Mouse (Mus musculus) lung, embryonic 14.5 days (tissue): ENCODE results near the gene Tvp23b. TPM values are rescaled to one million over a fixed set of nuclear protein-coding genes. Genes with fewer than 3 reads are reported as not detected.

Experiments used
- ATAC-seq: fragments of 200-750 bp; cut with Nextera tagmentation; 2 replicates; pipeline ENCODE4 v1.8.0; 2017; ENCODE audit warnings: mild to moderate bottlenecking, moderate TSS enrichment, moderate library complexity; ENCODE audit not compliant: insufficient read depth
- DNase-seq: peaks from one replicate; pipeline ENCODE4 v3.0.0-alpha.2; 2015
- H3K27ac ChIP-seq: fragments of 300-500 bp; sonication (generic); 2 replicates; pipeline ENCODE4 v1.5.1; 2014; ENCODE audit warnings: low read depth, mild to moderate bottlenecking, moderate library complexity
- H3K27me3 ChIP-seq: fragments of 300-500 bp; sonication (generic); 2 replicates; pipeline ENCODE4 v1.6.1; 2014; ENCODE audit warnings: low read length, control low read depth; ENCODE audit not compliant: insufficient read depth
- H3K36me3 ChIP-seq: fragments of 300-500 bp; sonication (generic); 2 replicates; pipeline ENCODE4 v1.6.1; 2014; ENCODE audit warnings: control low read depth; ENCODE audit not compliant: insufficient read depth
- H3K4me1 ChIP-seq: fragments of 300-500 bp; sonication (generic); 2 replicates; pipeline ENCODE4 v1.6.1; 2014; ENCODE audit warnings: antibody characterized with exemption, control low read depth; ENCODE audit not compliant: insufficient read depth
- H3K4me2 ChIP-seq: fragments of 300-500 bp; sonication (generic); 2 replicates; pipeline ENCODE4 v1.6.1; 2014; ENCODE audit warnings: mild to moderate bottlenecking
- H3K4me3 ChIP-seq: fragments of 300-500 bp; sonication (generic); 2 replicates; pipeline ENCODE4 v1.5.1; 2014; ENCODE audit warnings: low read depth, low read length
- H3K9ac ChIP-seq: fragments of 300-500 bp; sonication (generic); 2 replicates; pipeline ENCODE4 v1.6.1; 2014
- H3K9me3 ChIP-seq: fragments of 300-500 bp; sonication (generic); 2 replicates; pipeline ENCODE4 v1.6.1; 2016; ENCODE audit warnings: low read depth, low read length, control low read depth
- CTCF ChIP-seq: IDR thresholded peaks from 2 replicates; pipeline ENCODE4 v1.5.1; 2016; ENCODE audit warnings: antibody characterized with exemption, low read depth
- WGBS: fragments of 180-500 bp; shearing (Covaris S2); extraction: QIAGEN DNeasy Blood & Tissue Kit; methylation state at CpG from one replicate; pipeline ENCODE4 v1.1.7; 2014; 5-methylcytosine and 5-hydroxymethylcytosine counted together
- polyA plus RNA-seq: library from polyadenylated mRNA; unstranded; fragments of >200 nt; fragmentation: Nextera tagmentation; extraction: Ambion mirVana; gene quantifications from 2 replicates; pipeline ENCODE4 v1.2.1, GENCODE M21; 2014

Tvp23b gene
- polyA plus RNA-seq, 1 experiment from 2014 or later: 55.3 TPM

GRCm38 (mm10) chr11:62924091-62924761 lies 45.0 kb downstream of the Tvp23b start:
- 53% methylated on average over 6 of the region's 6 CpGs for WGBS
- Histone ChIP-seq H3K9ac (no peak overlapping the region), H3K36me3 (no peaks in the 10 kb centered on the region), H3K27ac (no peak overlapping the region), H3K9me3 (no peaks in the 10 kb centered on the region), H3K4me3 (no peak overlapping the region), H3K4me2 (no peak overlapping the region), H3K27me3 (no peaks in the 10 kb centered on the region), H3K4me1 (peaks cover 5% of the 10 kb centered on the region; the same call in 1 of the 2 replicates)
- no peak for TF ChIP-seq CTCF
- ATAC-seq (no peak), DNase-seq (peak; percentile 39)

GRCm38 (mm10) chr11:62929799-62930198 lies 50.5 kb downstream of the Tvp23b start:
- DNase-seq: peak; percentile 27
- no peak overlapping the region for H3K4me2 ChIP-seq
- H3K27ac ChIP-seq: no peak overlapping the region
- no peaks in the 10 kb centered on the region for H3K27me3 ChIP-seq
- H3K9me3 ChIP-seq: no peaks in the 10 kb centered on the region
- no peak overlapping the region for H3K9ac ChIP-seq
- 35% methylated on average over 3 of the region's 3 CpGs for WGBS
- peak; percentile 75; the same call in 1 of the 2 replicates for ATAC-seq
- TF ChIP-seq CTCF: no peak
- H3K4me1 ChIP-seq: peaks cover 7% of the 10 kb centered on the region; the same call in 1 of the 2 replicates
- no peaks in the 10 kb centered on the region for H3K36me3 ChIP-seq
- no peak overlapping the region for H3K4me3 ChIP-seq

DNA sequence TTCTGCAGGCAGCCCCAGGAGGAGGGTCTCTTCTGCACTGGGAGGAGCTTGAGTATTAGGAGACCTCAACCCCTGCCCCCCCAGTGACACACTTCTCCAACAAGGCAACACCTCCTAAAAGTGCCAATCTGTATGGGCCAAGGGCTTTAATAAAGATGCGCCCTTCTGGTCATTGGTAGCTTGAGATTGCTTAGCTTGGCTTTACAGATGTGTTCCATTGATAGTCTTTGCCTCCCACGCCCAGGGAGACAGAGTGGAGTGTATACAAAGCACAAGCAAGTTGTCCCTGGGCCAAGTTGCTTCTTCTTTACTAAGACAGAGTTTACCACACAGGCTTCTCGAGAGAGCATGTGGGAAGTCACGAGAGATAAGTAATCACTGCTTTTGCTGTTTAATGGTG lies 51.3 kb downstream of the Tvp23b start:
- DNase-seq (peak; percentile 39), ATAC-seq (no peak)
- no peak overlapping the region for H3K4me2 ChIP-seq

GRCm38 (mm10) chr11:62931141-62931540 lies 51.9 kb downstream of the Tvp23b start:
- H3K9me3 ChIP-seq: no peaks in the 10 kb centered on the region
- 73% methylated on average over 5 of the region's 5 CpGs for WGBS
- no peak for ATAC-seq
- TF ChIP-seq CTCF: no peak
- H3K27me3 ChIP-seq: no peaks in the 10 kb centered on the region
- no peak overlapping the region for H3K4me3 ChIP-seq
- peak overlapping the region; percentile 16; the same call in 1 of the 2 replicates for H3K27ac ChIP-seq
- no peak overlapping the region for H3K9ac ChIP-seq
- no peak for DNase-seq
- no peaks in the 10 kb centered on the region for H3K36me3 ChIP-seq
- peaks cover 7% of the 10 kb centered on the region; the same call in 1 of the 2 replicates for H3K4me1 ChIP-seq
- no peak overlapping the region for H3K4me2 ChIP-seq

More for the DNA sequence above, 51.3 kb downstream of the Tvp23b start:
- Histone ChIP-seq H3K27ac (no peak overlapping the region), H3K4me3 (no peak overlapping the region), H3K9me3 (no peaks in the 10 kb centered on the region), H3K9ac (no peak overlapping the region), H3K27me3 (no peaks in the 10 kb centered on the region), H3K36me3 (no peaks in the 10 kb centered on the region), H3K4me1 (peaks cover 7% of the 10 kb centered on the region; the same call in 1 of the 2 replicates)
- 54% methylated on average over 4 of the region's 4 CpGs for WGBS
- TF ChIP-seq CTCF: no peak

- Histone ChIP-seq H3K4me2 (no peak overlapping the region), H3K36me3 (no peaks in the 10 kb centered on the region), H3K4me1 (peaks cover 7% of the 10 kb centered on the region; the same call in 1 of the 2 replicates), H3K4me3 (no peak overlapping the region), H3K27ac (no peak overlapping the region), H3K9me3 (no peaks in the 10 kb centered on the region), H3K9ac (no peak overlapping the region), H3K27me3 (no peaks in the 10 kb centered on the region)
- TF ChIP-seq CTCF: peak; percentile 42
- DNase-seq (peak; percentile 18), ATAC-seq (no peak)
- WGBS: 90% methylated on average over 9 of the region's 9 CpGs
These were observed 53.8 kb downstream of the Tvp23b start for GRCm38 (mm10) chr11:62933099-62933498.

DNA sequence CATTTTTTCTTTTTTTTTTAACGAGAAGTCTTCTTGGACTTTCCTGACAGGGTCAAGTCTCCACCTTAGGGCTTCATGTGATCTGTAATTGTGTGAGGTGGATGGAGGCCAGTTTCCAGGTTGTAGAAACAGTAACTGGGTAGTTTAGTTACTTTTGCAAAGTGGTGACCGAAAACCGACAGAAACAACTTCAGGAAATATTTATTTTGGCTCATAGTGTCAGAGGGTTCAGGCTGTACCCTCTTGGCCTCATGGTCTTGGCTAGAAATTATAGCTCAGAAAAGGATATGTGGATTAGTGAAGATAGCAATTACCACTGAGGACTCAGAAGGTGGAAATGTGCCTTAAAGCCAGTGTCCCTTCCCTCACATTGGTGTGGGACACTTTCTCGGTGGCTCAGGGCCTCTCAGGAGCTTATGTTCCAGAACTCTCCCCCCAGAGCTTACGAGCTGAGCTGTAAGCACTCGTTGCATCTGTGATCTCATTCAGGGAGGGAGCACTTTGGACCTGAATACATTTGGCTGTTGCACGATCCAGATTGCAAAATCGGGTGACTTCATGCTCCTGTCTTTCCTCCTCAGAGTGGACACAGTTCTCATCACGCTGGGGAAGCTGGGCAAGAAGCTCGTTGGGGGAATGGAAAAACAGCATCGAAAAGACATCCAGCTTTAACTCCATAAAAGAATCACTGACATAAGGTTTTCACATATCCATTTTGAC lies 55.7 kb downstream of the Tvp23b start:
- Histone ChIP-seq H3K27ac (no peak overlapping the region), H3K4me3 (no peak overlapping the region), H3K4me1 (0 out of 2 replicates have a peak, but pooled peaks cover under 1% of the 10 kb centered on the region), H3K9ac (no peak overlapping the region), H3K36me3 (no peaks in the 10 kb centered on the region), H3K27me3 (no peaks in the 10 kb centered on the region), H3K4me2 (no peak overlapping the region), H3K9me3 (no peaks in the 10 kb centered on the region)
- no peak for TF ChIP-seq CTCF
- no peak for ATAC-seq
- 81% methylated on average over 11 of the region's 11 CpGs for WGBS
- DNase-seq: no peak

DNA sequence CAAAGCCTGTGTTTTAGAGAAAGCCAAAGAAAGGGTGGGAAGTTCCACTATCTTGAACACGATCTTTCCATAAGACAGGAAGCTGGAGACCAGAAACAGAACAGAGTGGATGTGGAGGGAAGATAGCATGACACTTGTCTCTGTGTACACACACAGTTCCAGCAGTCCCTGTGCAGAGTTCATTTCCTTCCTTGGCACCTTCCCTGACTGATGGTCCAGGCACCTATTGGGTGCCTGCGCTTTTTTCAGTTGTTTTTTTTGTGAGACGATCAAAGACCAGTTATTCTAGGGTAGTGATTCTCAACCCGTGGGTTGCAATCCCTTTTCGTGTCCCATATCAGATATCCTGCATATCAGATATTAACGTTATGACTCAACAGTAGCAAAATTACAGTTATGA lies 58.7 kb downstream of the Tvp23b start:
- no peaks in the 10 kb centered on the region for H3K9me3 ChIP-seq
- 66% methylated on average over 6 of the region's 6 CpGs for WGBS
- TF ChIP-seq CTCF: no peak
- no peak overlapping the region for H3K4me2 ChIP-seq
- no peaks in the 10 kb centered on the region for H3K4me1 ChIP-seq
- no peaks in the 10 kb centered on the region for H3K36me3 ChIP-seq
- no peak overlapping the region for H3K9ac ChIP-seq
- ATAC-seq (no peak), DNase-seq (no peak)
- H3K27ac ChIP-seq: no peak overlapping the region
- no peaks in the 10 kb centered on the region for H3K27me3 ChIP-seq
- H3K4me3 ChIP-seq: no peak overlapping the region
